Mouse (Mus musculus): Measurements from ENCODE around the gene Ppp1r14d. TPM values are rescaled to one million over a fixed set of nuclear protein-coding genes. Genes with fewer than 3 reads are reported as not detected.

Ppp1r14d gene
- polyA plus RNA-seq (2014; fragmentation: Nextera tagmentation; extraction: Ambion mirVana), result not detected in 2 replicates

DNA sequence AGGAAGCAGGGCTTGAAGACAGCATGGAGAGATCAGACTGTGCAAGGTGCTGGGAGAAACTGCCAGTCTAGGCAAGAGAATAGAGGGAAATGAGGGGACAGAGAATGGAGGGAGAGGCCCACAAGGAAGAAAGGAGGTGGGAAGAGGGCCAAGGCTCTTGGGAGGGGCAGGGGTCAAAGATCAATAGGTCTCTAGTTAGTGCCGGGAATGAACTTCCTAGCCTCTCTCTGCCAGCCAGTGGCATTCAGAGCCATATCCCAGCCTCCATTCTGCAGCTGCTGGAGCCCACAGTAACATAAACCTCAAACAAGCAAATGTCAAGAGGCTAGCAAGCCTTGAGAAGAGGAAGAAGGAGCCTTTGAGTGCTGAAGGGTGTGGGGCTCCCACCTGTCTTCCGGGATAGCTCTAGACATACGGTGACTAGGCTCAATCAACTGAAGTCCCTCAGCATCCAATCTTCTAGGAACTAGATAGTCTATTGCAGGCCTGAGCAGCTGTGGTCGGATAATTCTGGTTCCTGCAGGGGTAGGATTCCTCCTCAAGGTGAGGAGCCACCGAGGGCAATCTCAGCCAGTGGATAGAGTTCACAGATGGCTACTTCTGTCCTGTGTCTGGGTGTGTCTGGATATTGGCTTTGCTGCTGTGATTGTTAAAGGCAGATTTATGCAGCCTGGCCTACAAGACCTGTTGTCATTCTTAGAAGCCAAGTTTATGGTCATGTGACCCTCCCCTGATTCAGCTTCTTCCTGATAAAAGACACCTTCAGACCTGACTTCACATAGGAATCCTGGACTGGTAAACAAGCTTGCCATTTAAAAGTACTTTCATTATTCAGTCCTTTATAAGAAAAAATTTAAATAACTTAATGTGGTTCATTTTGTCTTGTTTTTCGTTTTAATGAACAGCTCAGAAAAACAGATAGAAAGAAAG is at the start of gene Ppp1r14d:
Gene Ppp1r14d, minus strand, starts transcription at position 132 of the 930 bp plus-strand sequence.
- ATAC-seq (replicated peaks; ENCODE audit: insufficient number of reproducible peaks, low FRiP score, low TSS enrichment, low read depth) (no peak), DNase-seq (ENCODE audit: low spot score) (no peak)
- no peak within 1 kb of the TSS for H3K9ac ChIP-seq (replicated peaks; ENCODE audit: low read length)
- H3K4me3 ChIP-seq (ENCODE audit: low read depth, low read length), result no peak within 1 kb of the TSS
- no peaks in the 10 kb centered on the region for H3K4me1 ChIP-seq (ENCODE audit: control insufficient read depth, insufficient read depth, low read length)
- 68% methylated on average over 6 of the region's 6 CpGs for WGBS
- no peak within 1 kb of the TSS for H3K4me2 ChIP-seq (ENCODE audit: low read depth, low read length)
- H3K27ac ChIP-seq (replicated peaks; ENCODE audit: low read depth, low read length), result no peak within 1 kb of the TSS
- no peaks in the 10 kb centered on the region for H3K9me3 ChIP-seq (replicated peaks; ENCODE audit: control insufficient read depth, low read length)
- no peaks in the 10 kb centered on the region for H3K27me3 ChIP-seq (ENCODE audit: control insufficient read depth, insufficient read depth, low read length)
- no peaks in the 10 kb centered on the region for H3K36me3 ChIP-seq (replicated peaks; ENCODE audit: control insufficient read depth, insufficient read depth, low read depth, low read length)

DNA sequence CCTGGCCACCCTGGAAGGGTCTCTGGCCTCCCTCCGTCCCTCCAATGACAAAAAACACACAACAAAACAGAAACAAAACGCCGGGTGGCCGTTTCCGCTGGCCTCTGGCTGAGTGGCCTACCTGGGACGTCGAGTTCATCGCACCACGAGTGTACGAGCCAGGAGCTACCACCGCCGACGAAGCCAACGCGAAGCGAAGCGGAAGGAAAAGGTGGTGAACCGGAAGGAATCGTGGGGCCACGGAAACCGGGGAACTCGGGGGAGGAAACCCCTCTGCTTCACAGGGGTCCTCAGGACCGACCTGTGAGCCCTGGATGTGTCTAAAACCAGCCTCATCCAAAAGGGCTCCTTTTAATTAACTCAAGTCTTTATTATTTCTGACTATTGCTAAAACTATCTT is 48.1 kb upstream of the Ppp1r14d start:
- Histone ChIP-seq H3K36me3 (replicated peaks; ENCODE audit: control insufficient read depth, insufficient read depth, low read depth, low read length) (no peaks in the 10 kb centered on the region), H3K4me2 (ENCODE audit: low read depth, low read length) (no peak overlapping the region), H3K4me3 (ENCODE audit: low read depth, low read length) (no peak overlapping the region), H3K27ac (replicated peaks; ENCODE audit: low read depth, low read length) (no peak overlapping the region), H3K9ac (replicated peaks; ENCODE audit: low read length) (no peak overlapping the region), H3K4me1 (ENCODE audit: control insufficient read depth, insufficient read depth, low read length) (no peaks in the 10 kb centered on the region), H3K27me3 (ENCODE audit: control insufficient read depth, insufficient read depth, low read length) (no peaks in the 10 kb centered on the region; the same call in 1 of the 2 replicates), H3K9me3 (replicated peaks; ENCODE audit: control insufficient read depth, low read length) (no peaks in the 10 kb centered on the region)
- DNase-seq (ENCODE audit: low spot score) (no peak), ATAC-seq (replicated peaks; ENCODE audit: insufficient number of reproducible peaks, low FRiP score, low TSS enrichment, low read depth) (no peak)
- 89% methylated on average over 23 of the region's 23 CpGs for WGBS

DNA sequence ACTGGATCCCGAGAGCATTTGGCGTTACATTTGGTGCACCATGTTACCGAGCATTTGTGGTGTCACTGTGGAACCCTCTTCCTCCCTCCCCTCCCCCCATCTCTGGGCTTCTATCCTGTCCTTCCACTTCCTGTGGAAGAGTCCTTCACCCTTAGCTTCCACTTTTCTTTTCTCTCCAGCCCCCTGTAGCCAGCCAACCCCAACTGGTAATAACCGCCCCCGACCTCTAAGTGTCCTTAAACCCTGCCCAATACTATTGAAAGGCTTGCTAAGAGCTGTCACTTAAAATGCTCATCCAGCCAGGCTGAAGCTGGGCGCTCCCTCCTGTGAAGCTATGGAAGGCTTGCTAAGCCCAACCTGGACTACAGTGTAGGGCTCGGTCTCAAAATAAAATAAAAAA is 47.2 kb upstream of the Ppp1r14d start:
- Histone ChIP-seq H3K4me2 (ENCODE audit: low read depth, low read length) (no peak overlapping the region), H3K9ac (replicated peaks; ENCODE audit: low read length) (no peak overlapping the region), H3K36me3 (replicated peaks; ENCODE audit: control insufficient read depth, insufficient read depth, low read depth, low read length) (no peaks in the 10 kb centered on the region), H3K27ac (replicated peaks; ENCODE audit: low read depth, low read length) (no peak overlapping the region), H3K27me3 (ENCODE audit: control insufficient read depth, insufficient read depth, low read length) (no peaks in the 10 kb centered on the region; the same call in 1 of the 2 replicates), H3K4me3 (ENCODE audit: low read depth, low read length) (no peak overlapping the region), H3K9me3 (replicated peaks; ENCODE audit: control insufficient read depth, low read length) (no peaks in the 10 kb centered on the region), H3K4me1 (ENCODE audit: control insufficient read depth, insufficient read depth, low read length) (no peaks in the 10 kb centered on the region)
- WGBS, result 80% methylated on average over 7 of the region's 7 CpGs
- ATAC-seq (replicated peaks; ENCODE audit: insufficient number of reproducible peaks, low FRiP score, low TSS enrichment, low read depth), result no peak
- no peak for DNase-seq (ENCODE audit: low spot score)

DNA sequence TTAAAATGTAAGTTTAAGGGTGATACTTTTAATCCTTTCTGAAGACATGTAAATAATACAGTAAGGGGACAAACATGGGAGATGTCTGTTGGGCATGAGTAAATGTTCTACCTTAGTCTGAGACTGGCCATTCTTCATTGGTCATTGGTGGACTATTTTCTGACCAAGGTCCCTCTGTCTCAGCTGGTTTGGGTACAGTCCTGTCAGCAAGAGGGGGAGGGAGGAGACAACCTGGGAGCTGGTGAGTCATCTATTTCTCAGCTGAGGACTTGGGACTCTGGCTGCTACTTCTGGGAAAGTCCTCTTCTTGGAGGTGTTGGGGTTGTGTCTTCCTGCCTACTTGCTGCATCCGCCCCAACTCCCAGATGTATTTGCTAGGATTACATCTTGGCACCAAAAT is 44.4 kb upstream of the Ppp1r14d start:
- Histone ChIP-seq H3K9ac (replicated peaks; ENCODE audit: low read length) (no peak overlapping the region), H3K9me3 (replicated peaks; ENCODE audit: control insufficient read depth, low read length) (no peaks in the 10 kb centered on the region), H3K27ac (replicated peaks; ENCODE audit: low read depth, low read length) (no peak overlapping the region), H3K27me3 (ENCODE audit: control insufficient read depth, insufficient read depth, low read length) (peaks cover 13% of the 10 kb centered on the region), H3K36me3 (replicated peaks; ENCODE audit: control insufficient read depth, insufficient read depth, low read depth, low read length) (no peaks in the 10 kb centered on the region), H3K4me2 (ENCODE audit: low read depth, low read length) (no peak overlapping the region), H3K4me1 (ENCODE audit: control insufficient read depth, insufficient read depth, low read length) (no peaks in the 10 kb centered on the region; the same call in 1 of the 2 replicates), H3K4me3 (ENCODE audit: low read depth, low read length) (no peak overlapping the region)
- no peak for DNase-seq (ENCODE audit: low spot score)
- ATAC-seq (replicated peaks; ENCODE audit: insufficient number of reproducible peaks, low FRiP score, low TSS enrichment, low read depth), result no peak
- WGBS, result 80% methylated on average over 1 of the region's 1 CpGs

DNA sequence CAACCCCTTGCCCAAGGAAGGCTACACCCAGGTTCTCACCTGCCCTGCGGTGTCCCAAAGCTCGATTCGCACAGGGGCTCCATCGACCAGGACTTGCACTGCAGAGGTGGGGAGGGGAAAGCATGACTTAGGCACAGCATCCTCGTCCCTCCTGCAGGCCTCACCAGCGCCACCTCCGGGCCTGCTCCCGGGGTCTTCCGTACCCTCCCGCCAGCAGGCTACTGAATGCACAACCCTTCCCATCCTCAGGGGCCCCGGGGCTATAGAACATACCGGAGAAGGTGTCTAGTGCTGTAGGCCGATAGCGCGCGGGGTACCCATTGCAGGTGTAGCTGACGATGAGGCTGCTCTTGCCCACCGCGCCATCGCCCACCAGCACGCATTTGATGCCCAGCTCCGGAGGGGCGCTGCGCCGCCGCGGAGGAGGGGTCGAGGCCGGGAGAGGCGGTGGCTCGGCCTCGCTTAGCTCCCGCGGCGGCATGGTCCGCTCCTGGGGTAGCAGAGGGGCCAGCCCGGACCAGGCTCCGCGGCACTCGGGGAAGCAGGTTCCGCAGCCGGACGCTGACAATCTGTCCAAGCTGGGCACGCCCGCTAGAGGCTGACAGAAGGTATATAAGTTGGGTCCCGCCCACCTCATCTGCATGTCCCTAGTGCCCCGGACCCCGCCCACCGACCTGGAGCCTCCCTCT is 41.1 kb upstream of the Ppp1r14d start, which contains the start of gene Rhov:
Gene Rhov, minus strand, starts transcription at position 630 of the 689 bp plus-strand sequence.
- H3K4me3 ChIP-seq (ENCODE audit: low read depth, low read length), result peak within 1 kb of the TSS; percentile 54
- H3K4me1 ChIP-seq (ENCODE audit: control insufficient read depth, insufficient read depth, low read length), result no peaks in the 10 kb centered on the region; the same call in 1 of the 2 replicates
- peak within 1 kb of the TSS; percentile 97 for H3K4me2 ChIP-seq (ENCODE audit: low read depth, low read length)
- no peaks in the 10 kb centered on the region for H3K36me3 ChIP-seq (replicated peaks; ENCODE audit: control insufficient read depth, insufficient read depth, low read depth, low read length)
- no peaks in the 10 kb centered on the region for H3K9me3 ChIP-seq (replicated peaks; ENCODE audit: control insufficient read depth, low read length)
- no peak within 1 kb of the TSS for H3K27ac ChIP-seq (replicated peaks; ENCODE audit: low read depth, low read length)
- peak within 1 kb of the TSS; percentile 55 for H3K9ac ChIP-seq (replicated peaks; ENCODE audit: low read length)
- peaks cover 13% of the 10 kb centered on the region for H3K27me3 ChIP-seq (ENCODE audit: control insufficient read depth, insufficient read depth, low read length)
- WGBS, result under 1% methylated on average over 49 of the region's 49 CpGs
- DNase-seq (ENCODE audit: low spot score), result peak; percentile 79
- ATAC-seq (replicated peaks; ENCODE audit: insufficient number of reproducible peaks, low FRiP score, low TSS enrichment, low read depth), result peak; percentile 81

DNA sequence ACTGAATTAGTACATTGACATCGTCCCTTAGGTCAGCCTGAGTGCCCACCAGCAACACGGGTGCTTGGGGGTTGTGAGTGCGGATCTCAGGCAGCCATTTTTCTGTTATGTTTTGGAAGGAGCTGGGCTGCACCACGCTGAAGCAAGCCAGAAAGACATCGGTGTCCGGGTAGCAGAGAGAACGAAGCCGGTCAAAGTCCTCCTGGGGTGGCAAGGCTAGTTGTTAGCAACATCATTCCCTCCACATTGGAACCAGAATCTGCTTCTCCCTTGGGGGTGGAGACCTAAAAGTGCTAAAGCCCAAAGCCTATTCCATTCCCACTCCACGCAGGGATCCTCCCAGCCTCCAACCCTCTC is 40.6 kb upstream of the Ppp1r14d start:
- Histone ChIP-seq H3K9ac (replicated peaks; ENCODE audit: low read length) (peak overlapping the region; percentile 55), H3K36me3 (replicated peaks; ENCODE audit: control insufficient read depth, insufficient read depth, low read depth, low read length) (no peaks in the 10 kb centered on the region), H3K27me3 (ENCODE audit: control insufficient read depth, insufficient read depth, low read length) (peaks cover 13% of the 10 kb centered on the region), H3K4me2 (ENCODE audit: low read depth, low read length) (peak overlapping the region; percentile 97), H3K27ac (replicated peaks; ENCODE audit: low read depth, low read length) (no peak overlapping the region), H3K4me3 (ENCODE audit: low read depth, low read length) (peak overlapping the region; percentile 54; the same call in 1 of the 2 replicates), H3K9me3 (replicated peaks; ENCODE audit: control insufficient read depth, low read length) (no peaks in the 10 kb centered on the region), H3K4me1 (ENCODE audit: control insufficient read depth, insufficient read depth, low read length) (no peaks in the 10 kb centered on the region; the same call in 1 of the 2 replicates)
- WGBS, result 48% methylated on average over 9 of the region's 9 CpGs
- DNase-seq (ENCODE audit: low spot score) (no peak), ATAC-seq (replicated peaks; ENCODE audit: insufficient number of reproducible peaks, low FRiP score, low TSS enrichment, low read depth) (no peak)

DNA sequence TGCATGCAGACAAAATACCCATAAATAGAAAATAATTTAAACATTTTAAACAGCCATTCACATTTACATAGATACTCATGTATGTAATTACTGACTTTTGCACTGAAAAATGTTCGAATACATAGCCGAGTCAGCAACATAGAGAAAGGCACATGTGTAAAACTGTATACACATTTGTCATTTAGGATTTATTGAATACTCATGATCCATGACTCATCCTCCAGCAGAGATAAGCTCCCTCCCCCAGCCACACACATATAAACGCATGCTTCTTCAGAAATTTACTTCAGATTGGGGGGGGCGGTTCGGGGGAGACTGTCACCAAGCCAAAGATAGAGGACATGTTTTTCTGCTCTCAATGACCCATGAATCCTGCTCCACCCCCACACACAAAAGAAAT is 34.1 kb upstream of the Ppp1r14d start:
- Histone ChIP-seq H3K4me3 (ENCODE audit: low read depth, low read length) (no peak overlapping the region), H3K9me3 (replicated peaks; ENCODE audit: control insufficient read depth, low read length) (no peaks in the 10 kb centered on the region), H3K4me1 (ENCODE audit: control insufficient read depth, insufficient read depth, low read length) (no peaks in the 10 kb centered on the region), H3K27me3 (ENCODE audit: control insufficient read depth, insufficient read depth, low read length) (no peaks in the 10 kb centered on the region), H3K9ac (replicated peaks; ENCODE audit: low read length) (no peak overlapping the region), H3K4me2 (ENCODE audit: low read depth, low read length) (no peak overlapping the region), H3K27ac (replicated peaks; ENCODE audit: low read depth, low read length) (no peak overlapping the region), H3K36me3 (replicated peaks; ENCODE audit: control insufficient read depth, insufficient read depth, low read depth, low read length) (no peaks in the 10 kb centered on the region)
- 80% methylated on average over 5 of the region's 5 CpGs for WGBS
- ATAC-seq (replicated peaks; ENCODE audit: insufficient number of reproducible peaks, low FRiP score, low TSS enrichment, low read depth), result no peak
- DNase-seq (ENCODE audit: low spot score), result no peak

DNA sequence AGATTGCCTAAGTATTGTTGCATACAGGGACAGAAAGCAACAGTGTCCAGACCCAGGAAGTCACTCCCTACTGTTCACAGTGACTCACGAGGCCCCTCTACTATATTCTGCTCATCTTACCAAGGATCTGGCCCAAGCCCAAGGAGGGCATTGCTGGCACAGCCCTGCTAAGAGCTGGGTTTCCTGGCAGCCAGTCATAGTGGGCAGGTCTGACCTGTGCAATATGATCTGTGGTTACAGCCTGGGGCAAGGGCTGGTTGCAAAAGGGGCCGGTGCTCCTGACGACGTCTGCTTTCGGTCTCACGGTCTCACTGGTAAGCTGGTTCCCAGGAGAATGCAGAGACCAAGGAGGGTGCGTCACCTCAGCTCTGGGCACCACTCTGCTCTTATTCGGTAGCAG is 33.3 kb upstream of the Ppp1r14d start:
- Histone ChIP-seq H3K36me3 (replicated peaks; ENCODE audit: control insufficient read depth, insufficient read depth, low read depth, low read length) (no peaks in the 10 kb centered on the region), H3K27ac (replicated peaks; ENCODE audit: low read depth, low read length) (no peak overlapping the region), H3K9me3 (replicated peaks; ENCODE audit: control insufficient read depth, low read length) (no peaks in the 10 kb centered on the region), H3K9ac (replicated peaks; ENCODE audit: low read length) (no peak overlapping the region), H3K4me3 (ENCODE audit: low read depth, low read length) (no peak overlapping the region), H3K4me2 (ENCODE audit: low read depth, low read length) (0 out of 2 replicates have a peak overlapping the region, but pooled peaks have one; percentile 11), H3K27me3 (ENCODE audit: control insufficient read depth, insufficient read depth, low read length) (no peaks in the 10 kb centered on the region), H3K4me1 (ENCODE audit: control insufficient read depth, insufficient read depth, low read length) (no peaks in the 10 kb centered on the region)
- 24% methylated on average over 8 of the region's 8 CpGs for WGBS
- ATAC-seq (replicated peaks; ENCODE audit: insufficient number of reproducible peaks, low FRiP score, low TSS enrichment, low read depth) (no peak), DNase-seq (ENCODE audit: low spot score) (peak; percentile 18)
